In the genomic region with DNA sequence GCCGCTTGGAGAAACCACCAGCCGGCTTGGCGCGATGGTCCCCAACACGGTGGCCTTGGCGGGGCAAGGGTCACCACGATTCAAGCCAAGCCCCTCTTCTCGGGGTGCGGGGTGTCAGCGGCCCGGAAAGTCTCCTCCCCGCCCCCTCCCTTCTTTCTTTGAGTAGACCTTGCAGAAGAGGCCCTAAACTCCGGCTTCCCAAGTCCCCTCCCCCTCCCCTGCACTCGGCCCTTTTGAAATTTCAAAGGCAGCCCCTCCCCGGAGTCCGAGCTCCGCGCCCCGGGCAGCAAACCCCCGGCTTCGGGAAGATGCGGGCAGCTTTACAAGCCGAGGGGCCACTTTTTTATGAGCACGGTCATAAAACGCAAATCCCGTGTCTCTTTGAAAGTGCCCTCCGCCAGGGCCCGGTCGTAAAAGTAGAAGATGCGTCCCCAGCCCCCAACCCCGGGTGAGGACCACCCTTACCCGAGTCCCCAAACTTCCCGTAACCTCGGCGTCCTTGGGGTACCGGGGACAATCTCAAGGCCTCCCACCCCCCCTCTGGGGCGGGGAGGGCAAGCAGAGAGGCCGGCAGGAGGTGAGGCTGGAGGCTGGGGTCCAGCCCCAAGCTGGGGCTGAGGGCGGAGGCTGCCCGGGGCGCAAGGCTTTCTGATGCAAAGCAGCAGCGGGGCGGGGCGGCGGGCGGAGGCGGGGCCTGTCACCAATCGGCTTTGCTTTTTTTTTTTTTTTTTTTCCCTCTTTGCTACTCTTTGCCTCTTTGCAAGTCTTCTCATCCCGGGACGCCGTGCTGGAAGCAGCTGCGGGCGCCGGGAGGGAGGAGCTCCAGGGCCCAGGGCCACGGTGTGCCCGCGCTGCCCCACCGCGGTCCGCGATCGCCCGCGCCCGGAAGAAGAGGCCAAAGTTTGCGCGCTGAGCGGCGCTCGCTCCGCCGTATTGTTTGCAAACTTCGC, we compare ENCODE assay signal across 7 mouse cellular contexts. TPM values are rescaled to one million over a fixed set of nuclear protein-coding genes. Genes with fewer than 3 reads are reported as not detected.
DNase-seq lines count a peak whose midpoint lies in the region; ATAC-seq and TF ChIP-seq lines count a peak whose summit lies in the region.

A gene (plus strand): TSS at position 773 of the 950 bp plus-strand sequence.

- peak within 1 kb of the TSS; percentile 86 for H3K4me2 ChIP-seq in neural tube, embryonic 12.5 days (replicated peaks)

- no peak within 1 kb of the TSS for H3K27ac ChIP-seq in liver, adult 2 months (replicated peaks; ENCODE audit: insufficient read depth, low read depth, low read length)
- H3K27ac ChIP-seq in neural tube, embryonic 12.5 days = peak within 1 kb of the TSS; percentile 90

- 1% methylated on average over 70 of the region's 73 CpGs for WGBS in liver, adult 2 months
- WGBS in neural tube, embryonic 12.5 days = under 1% methylated on average over 68 of the region's 73 CpGs

- no peak for TF ChIP-seq CTCF in liver, adult 2 months (IDR thresholded peaks at IDR 0.05; ENCODE audit: low read depth, low read length)

- peak; percentile 67 to 69 for DNase-seq in right cerebral cortex, postnatal 10 days (ENCODE audit: low spot score in 2 of 2)
- DNase-seq in right cerebral cortex, adult 2 months (ENCODE audit: low spot score in 2 of 2) = no peak
- DNase-seq in embryo, embryonic 11.5 days (ENCODE audit: low read depth, low spot score) = peak; percentile 72
- peak; percentile 34 for DNase-seq in heart, postnatal 4 days
- no peak for DNase-seq in liver, adult 2 months (ENCODE audit: extremely low read depth, low read depth, low spot score)
- DNase-seq in urinary bladder, postnatal 25 days (ENCODE audit: low spot score) = peak; percentile 62

- H3K9ac ChIP-seq in liver, adult 2 months (ENCODE audit: low read depth, low read length) = no peak within 1 kb of the TSS
- H3K9ac ChIP-seq in neural tube, embryonic 12.5 days = peak within 1 kb of the TSS; percentile 87

- TF ChIP-seq POLR2A in liver, adult 2 months (IDR thresholded peaks at IDR 0.05; ENCODE audit: extremely low read depth, insufficient read depth, low read length) = no peak

- H3K4me1 ChIP-seq in liver, adult 2 months (ENCODE audit: control insufficient read depth, insufficient read depth, low read length) = no peaks in the 10 kb centered on the region
- H3K4me1 ChIP-seq in neural tube, embryonic 12.5 days = peaks cover 77% of the 10 kb centered on the region

- H3K79me2 ChIP-seq in liver, adult 2 months (ENCODE audit: control insufficient read depth, insufficient read depth, low read length) = no peaks in the 10 kb centered on the region

- H3K9me3 ChIP-seq in neural tube, embryonic 12.5 days = no peaks in the 10 kb centered on the region

- peak within 1 kb of the TSS; percentile 14; the same call in 1 of the 2 replicates for H3K4me3 ChIP-seq in liver, adult 2 months (ENCODE audit: insufficient read depth, low read depth, low read length)
- H3K4me3 ChIP-seq in neural tube, embryonic 12.5 days = peak within 1 kb of the TSS; percentile 84

- H3K27me3 ChIP-seq in liver, adult 2 months (ENCODE audit: control insufficient read depth, insufficient read depth, low read length) = peaks cover 10% of the 10 kb centered on the region
- H3K27me3 ChIP-seq in neural tube, embryonic 12.5 days (replicated peaks) = no peaks in the 10 kb centered on the region; the same call in 1 of the 2 replicates

- no peaks in the 10 kb centered on the region for H3K36me3 ChIP-seq in liver, adult 2 months (ENCODE audit: control insufficient read depth, insufficient read depth, low read length)
- H3K36me3 ChIP-seq in neural tube, embryonic 12.5 days = no peaks in the 10 kb centered on the region

- peak; percentile 46 for ATAC-seq in neural tube, embryonic 12.5 days (ENCODE audit: low FRiP score, low read depth)

RNA-seq across cellular contexts. Expression of the gene that starts here (rescaled TPM):
- under 1 TPM; 0.43 to 0.81 TPM for total RNA-seq in heart, postnatal 4 days (2021)
- 0.07 TPM in 1 of 2 replicates, not detected in the other for total RNA-seq in liver, adult 2 months (2014; rRNA removed)
- not detected in 2 replicates for polyA plus RNA-seq in liver, adult 2 months (2012; rRNA removed)
- polyA plus RNA-seq in neural tube, embryonic 12.5 days (2016; fragmentation: Nextera tagmentation; extraction: Ambion mirVana) = 20.4 and 23.1 TPM in 2 replicates

Comparison
In these comparisons a context has a peak if more than half of its experiments do, and no peak if none do; other contexts are left out.
1. RNA of the gene that starts here (polyA plus RNA-seq): 20.4 to 23.1 TPM in neural tube, embryonic 12.5 days; not detected in liver, adult 2 months; every median in the first group is over 10 times any median in the second.
2. DNase-seq: peak in right cerebral cortex, postnatal 10 days (2 of 2), embryo, embryonic 11.5 days (single experiment) and urinary bladder, postnatal 25 days (single experiment); none in right cerebral cortex, adult 2 months (0 of 2) and liver, adult 2 months (single experiment).
3. Peak in DNase-seq in heart, postnatal 4 days; RNA of the gene not detected or under 1 TPM.